Mouse (Mus musculus) G1E-ER4 (cell line): ENCODE data around the gene Gm21773. TPM values are rescaled to one million over a fixed set of nuclear protein-coding genes. Genes with fewer than 3 reads are reported as not detected.
"Not testable (repeated sequence)": the region's sequence is repeated elsewhere in the genome, so short reads cannot be mapped to it uniquely, and the experiment has no call there.

Experiments used
- GATA1 ChIP-seq: IDR thresholded peaks from one replicate; pipeline ENCODE4 v1.8.0; 2012; ENCODE audit warnings: low read length, inconsistent platforms
- polyA plus RNA-seq: library from polyadenylated mRNA; stranded (reverse); fragments of >175 nt; gene quantifications from 2 replicates; pipeline ENCODE4 v1.2.3, GENCODE M21; 2012

The Gm21773 gene
- not detected in 2 replicates for polyA plus RNA-seq

DNA sequence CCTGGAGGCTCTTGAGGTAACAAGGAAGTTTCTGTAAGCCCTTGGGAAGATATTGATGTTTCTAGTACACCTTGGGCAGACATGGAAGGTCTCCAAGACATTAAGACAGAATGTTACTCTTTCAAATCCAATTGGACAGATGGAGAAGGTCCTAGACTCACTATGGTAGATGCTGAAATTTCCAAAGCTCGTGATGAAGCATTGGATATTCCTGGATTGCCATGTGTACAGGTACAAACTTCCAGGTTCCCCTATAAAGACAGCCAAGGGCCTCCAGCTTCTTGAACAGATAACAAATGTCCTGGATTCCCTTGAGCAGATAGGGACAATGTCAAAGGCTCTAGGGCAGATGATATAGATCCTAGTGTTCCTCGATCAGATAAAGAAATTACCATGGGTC is at the start of gene Gm21773:
TSS of gene Gm21773 (minus strand) at position 101 of the 400 bp plus-strand sequence.
- TF ChIP-seq GATA1, result not testable (repeated sequence)
